9 mouse cellular contexts compared by ENCODE assay signal in the genomic region with DNA sequence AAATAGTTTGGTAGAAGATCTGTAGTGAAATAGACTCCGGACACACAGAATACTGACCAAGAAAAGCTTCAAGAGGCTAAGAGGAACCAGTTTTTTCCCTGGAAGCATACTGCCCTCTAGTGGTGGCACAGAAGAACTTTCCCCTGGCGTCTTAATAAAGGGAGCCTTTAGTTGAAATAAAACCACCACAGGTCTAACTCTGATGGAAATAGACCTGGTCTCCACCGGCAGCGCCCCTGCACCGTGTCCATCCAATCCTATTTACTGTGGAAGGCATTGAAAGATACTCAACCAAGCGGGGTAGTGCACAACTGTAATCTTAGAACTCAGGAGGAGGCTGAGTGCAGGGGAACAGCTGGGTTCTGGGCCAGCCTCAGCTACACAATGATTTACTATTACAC. TPM values are rescaled to one million over a fixed set of nuclear protein-coding genes. Genes with fewer than 3 reads are reported as not detected.
A peak's percentile ranks its signal among the peaks of the same experiment; 100 is the strongest.
DNase-seq lines count a peak whose midpoint lies in the region; ATAC-seq and TF ChIP-seq lines count a peak whose summit lies in the region.
"Had no signal": no experiment of that assay in that cellular context is flagged by ENCODE, and none has a peak within 500 bp of the region (broad histone marks: within the 10 kb centered on the region; RNA-seq: fewer than 3 reads in every experiment).

No protein-coding gene starts in this region.

- no peak overlapping the region for H3K4me3 ChIP-seq in forebrain, embryonic 13.5 days
- no peak overlapping the region for H3K4me3 ChIP-seq in lung, postnatal 0 days (ENCODE audit: low read depth, low read length)
- H3K4me3 ChIP-seq: heart, embryonic 15.5 days had no signal

- peak; percentile 89 for DNase-seq in 416B (ENCODE audit: low read depth)
- DNase-seq in kidney, adult 9 months: peak; percentile 41
- peak; percentile 86 for DNase-seq in lung, postnatal 0 days (ENCODE audit: low spot score)
- peak; percentile 28 for DNase-seq in retina, postnatal 7 days (ENCODE audit: low read depth, low spot score)
- DNase-seq in gastrocnemius, postnatal 25 days: no peak

- H3K9me3 ChIP-seq in forebrain, embryonic 13.5 days (replicated peaks): no peaks in the 10 kb centered on the region
- no peaks in the 10 kb centered on the region for H3K9me3 ChIP-seq in lung, postnatal 0 days (ENCODE audit: low read length)
- H3K9me3 ChIP-seq: heart, embryonic 15.5 days had no signal

- TF ChIP-seq EP300 in lung, postnatal 0 days (IDR thresholded peaks at IDR 0.05): no peak

- H3K27ac ChIP-seq in forebrain, embryonic 13.5 days: no peak overlapping the region
- no peak overlapping the region for H3K27ac ChIP-seq in lung, postnatal 0 days (ENCODE audit: low read length)
- H3K27ac ChIP-seq: heart, embryonic 15.5 days had no signal

- peak; percentile 89 for TF ChIP-seq CTCF in lung, postnatal 0 days (IDR thresholded peaks at IDR 0.05)

- H3K27me3 ChIP-seq in forebrain, embryonic 13.5 days: no peaks in the 10 kb centered on the region
- no peaks in the 10 kb centered on the region for H3K27me3 ChIP-seq in lung, postnatal 0 days (replicated peaks; ENCODE audit: insufficient read depth, low read length)
- H3K27me3 ChIP-seq: heart, embryonic 15.5 days had no signal

- no peaks in the 10 kb centered on the region for H3K4me1 ChIP-seq in forebrain, embryonic 13.5 days
- no peaks in the 10 kb centered on the region for H3K4me1 ChIP-seq in lung, postnatal 0 days (ENCODE audit: insufficient read depth, low read depth, low read length)
- H3K4me1 ChIP-seq: heart, embryonic 15.5 days had no signal

- no peaks in the 10 kb centered on the region for H3K36me3 ChIP-seq in forebrain, embryonic 13.5 days (ENCODE audit: poor library complexity, severe bottlenecking)
- H3K36me3 ChIP-seq in lung, postnatal 0 days (ENCODE audit: insufficient read depth, low read length): no peaks in the 10 kb centered on the region
- H3K36me3 ChIP-seq: heart, embryonic 15.5 days had no signal

- no peak overlapping the region for H3K4me2 ChIP-seq in forebrain, embryonic 13.5 days
- no peak overlapping the region for H3K4me2 ChIP-seq in lung, postnatal 0 days (replicated peaks; ENCODE audit: low read depth, low read length)
- H3K4me2 ChIP-seq: heart, embryonic 15.5 days had no signal

- ATAC-seq in CD4-positive, CD25-positive, alpha-beta regulatory T cell, adult 4 months: peak; percentile 80
- ATAC-seq in cerebellum, adult (ENCODE audit: insufficient number of reproducible peaks, low FRiP score, low TSS enrichment): peak; percentile 76
- peak; percentile 43 for ATAC-seq in forebrain, embryonic 13.5 days
- no peak; the same call in 1 of the 2 replicates for ATAC-seq in lung, postnatal 0 days

- 16% methylated on average over 6 of the region's 6 CpGs for WGBS in forebrain, embryonic 13.5 days
- WGBS in lung, postnatal 0 days: 11% methylated on average over 6 of the region's 6 CpGs

- no peak overlapping the region for H3K9ac ChIP-seq in forebrain, embryonic 13.5 days
- no peak overlapping the region for H3K9ac ChIP-seq in lung, postnatal 0 days (replicated peaks; ENCODE audit: low read depth)
- H3K9ac ChIP-seq: heart, embryonic 15.5 days had no signal

RNA-seq across cellular contexts. Expression of a gene that starts 19.7 kb away (rescaled TPM):
- polyA plus RNA-seq in CD4-positive, CD25-positive, alpha-beta regulatory T cell, adult 4 months (2017; shearing (Covaris generic)): not detected
- 0.12 TPM in 1 of 2 replicates, not detected in the other for polyA plus RNA-seq in forebrain, embryonic 13.5 days (2015; fragmentation: Nextera tagmentation; extraction: Ambion mirVana)
- 1.2 and 1.5 TPM in 2 replicates for polyA plus RNA-seq in lung, postnatal 0 days (2015; fragmentation: Nextera tagmentation; extraction: Ambion mirVana)
- not detected for total RNA-seq in gastrocnemius, postnatal 25 days (2021)

RNA-seq across cellular contexts. Expression of a gene that starts 23.5 kb away (rescaled TPM):
- polyA plus RNA-seq in CD4-positive, CD25-positive, alpha-beta regulatory T cell, adult 4 months (2017; shearing (Covaris generic)): 1 to 10 TPM; 1.3 to 1.4 TPM
- 0.06 and 0.13 TPM in 2 replicates for polyA plus RNA-seq in forebrain, embryonic 13.5 days (2015; fragmentation: Nextera tagmentation; extraction: Ambion mirVana)
- polyA plus RNA-seq in lung, postnatal 0 days (2015; fragmentation: Nextera tagmentation; extraction: Ambion mirVana): 4.0 and 4.3 TPM in 2 replicates
- total RNA-seq in gastrocnemius, postnatal 25 days (2021): under 1 TPM in 1 of 2 experiments, not detected in 1; 0.46 TPM

RNA-seq across cellular contexts. Expression of a gene that starts 31.1 kb away (rescaled TPM):
- polyA plus RNA-seq in CD4-positive, CD25-positive, alpha-beta regulatory T cell, adult 4 months (2017; shearing (Covaris generic)): under 1 TPM in 1 of 2 experiments, not detected in 1; 0.56 TPM
- polyA plus RNA-seq in forebrain, embryonic 13.5 days (2015; fragmentation: Nextera tagmentation; extraction: Ambion mirVana): 3.6 and 4.8 TPM in 2 replicates
- polyA plus RNA-seq in lung, postnatal 0 days (2015; fragmentation: Nextera tagmentation; extraction: Ambion mirVana): 7.8 and 8.3 TPM in 2 replicates
- total RNA-seq in gastrocnemius, postnatal 25 days (2021): not detected

RNA-seq across cellular contexts. Expression of a gene that starts 34.4 kb away (rescaled TPM):
- polyA plus RNA-seq in CD4-positive, CD25-positive, alpha-beta regulatory T cell, adult 4 months (2017; shearing (Covaris generic)): not detected
- polyA plus RNA-seq in forebrain, embryonic 13.5 days (2015; fragmentation: Nextera tagmentation; extraction: Ambion mirVana): not detected in 2 replicates
- polyA plus RNA-seq in lung, postnatal 0 days (2015; fragmentation: Nextera tagmentation; extraction: Ambion mirVana): not detected in 2 replicates
- not detected for total RNA-seq in gastrocnemius, postnatal 25 days (2021)
- polyA plus RNA-seq: heart, embryonic 15.5 days had no signal

RNA-seq across cellular contexts. Expression of a gene that starts 42.7 kb away (rescaled TPM):
- not detected for polyA plus RNA-seq in CD4-positive, CD25-positive, alpha-beta regulatory T cell, adult 4 months (2017; shearing (Covaris generic))
- 0.05 and 0.15 TPM in 2 replicates for polyA plus RNA-seq in forebrain, embryonic 13.5 days (2015; fragmentation: Nextera tagmentation; extraction: Ambion mirVana)
- polyA plus RNA-seq in lung, postnatal 0 days (2015; fragmentation: Nextera tagmentation; extraction: Ambion mirVana): 2.7 and 3.6 TPM in 2 replicates
- total RNA-seq in gastrocnemius, postnatal 25 days (2021): not detected
